Mouse (Mus musculus) lung, postnatal 0 days (tissue): ENCODE measurements at regions not wholly inside any gene's neighbourhood (a gene's known extent, or its start where the extent isn't known, plus 50 kb on each side); places are given as distances from the start of the nearest gene placed in this dataset.

Experiments
- CTCF ChIP-seq: IDR thresholded peaks from 2 replicates; pipeline ENCODE4 v1.5.1; 2016; ENCODE audit warnings: antibody characterized with exemption, mild to moderate bottlenecking
- EP300 ChIP-seq: IDR thresholded peaks from 2 replicates; pipeline ENCODE4 v1.6.1; 2016; ENCODE audit warnings: antibody characterized with exemption, mild to moderate bottlenecking, control low read depth

DNA sequence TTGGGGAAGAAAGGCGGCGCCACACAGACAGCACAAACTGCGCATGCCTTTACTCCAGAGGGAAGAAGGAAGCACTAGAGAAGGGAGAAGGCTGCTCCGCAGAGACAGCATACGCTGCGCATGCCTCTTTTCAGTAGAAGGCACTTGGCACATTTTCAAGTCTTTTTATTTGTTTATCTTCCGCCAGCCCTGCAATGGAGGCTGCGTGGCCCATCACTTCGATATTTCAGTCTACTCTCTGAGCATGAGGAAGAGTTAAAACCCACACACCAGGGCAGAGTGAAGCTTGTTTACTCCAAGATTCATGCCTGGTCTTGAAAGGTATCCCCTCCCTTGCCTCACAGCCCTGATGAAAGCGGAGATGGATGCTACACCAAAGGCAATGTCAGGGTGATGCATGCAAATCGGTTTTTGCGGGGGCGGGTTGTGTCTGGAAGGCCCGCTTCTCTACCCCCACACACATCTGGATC is 64.3 kb upstream of the Dhx15 start:
- no peak for TF ChIP-seq EP300
- peak; percentile 16; the same call in 1 of the 2 replicates for TF ChIP-seq CTCF
